Mouse (Mus musculus): Measurements from ENCODE around the gene Ppp1r1a.

The Ppp1r1a gene

GRCm38 (mm10) chr15:103514914-103515313, 22.9 kb downstream of the Ppp1r1a start:
- no peak for DNase-seq (ENCODE audit: low read depth, low spot score)

- no peak for DNase-seq (ENCODE audit: low read depth, low spot score)
Measured at GRCm38 (mm10) chr15:103514119-103514518, 23.7 kb downstream of the Ppp1r1a start.

GRCm38 (mm10) chr15:103513621-103514031, 24.2 kb downstream of the Ppp1r1a start:
- no peak for DNase-seq (ENCODE audit: low read depth, low spot score)

- DNase-seq (ENCODE audit: low read depth, low spot score): no peak
Measured at GRCm38 (mm10) chr15:103511652-103512051, 26.2 kb downstream of the Ppp1r1a start.

GRCm38 (mm10) chr15:103509317-103509716, 28.5 kb downstream of the Ppp1r1a start:
- DNase-seq (ENCODE audit: low read depth, low spot score): no peak

- DNase-seq (ENCODE audit: low read depth, low spot score): no peak
Measured at GRCm38 (mm10) chr15:103503660-103504059, 34.1 kb downstream of the Ppp1r1a start.

- no peak for DNase-seq (ENCODE audit: low read depth, low spot score)
Measured at GRCm38 (mm10) chr15:103503251-103503600, 34.6 kb downstream of the Ppp1r1a start.

- no peak for DNase-seq (ENCODE audit: low read depth, low spot score)
Measured at GRCm38 (mm10) chr15:103502435-103503250, 35.2 kb downstream of the Ppp1r1a start, which contains the start of gene Pde1b. Gene Pde1b, plus strand, starts transcription at chr15:103503034.

GRCm38 (mm10) chr15:103501186-103501585, 36.6 kb downstream of the Ppp1r1a start:
- DNase-seq (ENCODE audit: low read depth, low spot score): no peak

GRCm38 (mm10) chr15:103500723-103501122, 37.1 kb downstream of the Ppp1r1a start:
- DNase-seq (ENCODE audit: low read depth, low spot score): no peak

- no peak for DNase-seq (ENCODE audit: low read depth, low spot score)
Measured at GRCm38 (mm10) chr15:103498157-103498556, 39.6 kb downstream of the Ppp1r1a start.

- DNase-seq (ENCODE audit: low read depth, low spot score): no peak
Measured at GRCm38 (mm10) chr15:103496204-103497140, 41.3 kb downstream of the Ppp1r1a start.

- no peak for DNase-seq (ENCODE audit: low read depth, low spot score)
Measured at GRCm38 (mm10) chr15:103488336-103488735, 49.5 kb downstream of the Ppp1r1a start.

- DNase-seq (ENCODE audit: low read depth, low spot score): no peak
Measured at GRCm38 (mm10) chr15:103486658-103487057, 51.1 kb downstream of the Ppp1r1a start.

- no peak for DNase-seq (ENCODE audit: low read depth, low spot score)
Measured at GRCm38 (mm10) chr15:103485106-103485505, 52.7 kb downstream of the Ppp1r1a start.

- DNase-seq (ENCODE audit: low read depth, low spot score): no peak
Measured at GRCm38 (mm10) chr15:103484490-103484889, 53.3 kb downstream of the Ppp1r1a start.

GRCm38 (mm10) chr15:103482488-103482887, 55.3 kb downstream of the Ppp1r1a start:
- no peak for DNase-seq (ENCODE audit: low read depth, low spot score)
